Mouse (Mus musculus): Measurements from ENCODE around the gene Rxfp1. TPM values are rescaled to one million over a fixed set of nuclear protein-coding genes. Genes with fewer than 3 reads are reported as not detected.

The Rxfp1 gene
- polyA plus RNA-seq, 1 experiment from 2014 or later: 6.8 TPM

- no peak for ATAC-seq (ENCODE audit: insufficient number of reproducible peaks, low FRiP score)
- WGBS: 84% methylated on average over 16 of the region's 16 CpGs
These were observed 65.5 kb downstream of the Rxfp1 start for GRCm38 (mm10) chr3:79672188-79672587.

GRCm38 (mm10) chr3:79670556-79670955 lies 67.1 kb downstream of the Rxfp1 start:
- Histone ChIP-seq H3K4me2 (no peak overlapping the region), H3K9me3 (replicated peaks) (peaks cover 4% of the 10 kb centered on the region), H3K4me3 (no peak overlapping the region), H3K27me3 (replicated peaks) (no peaks in the 10 kb centered on the region), H3K27ac (ENCODE audit: poor library complexity, severe bottlenecking) (no peak overlapping the region), H3K9ac (no peak overlapping the region), H3K4me1 (replicated peaks) (no peaks in the 10 kb centered on the region), H3K36me3 (0 out of 2 replicates have a peak, but pooled peaks cover 2% of the 10 kb centered on the region)
- no peak for ATAC-seq (ENCODE audit: insufficient number of reproducible peaks, low FRiP score)
- WGBS: 77% methylated on average over 7 of the region's 7 CpGs

More at GRCm38 (mm10) chr3:79672188-79672587, 65.5 kb downstream of the Rxfp1 start:
- Histone ChIP-seq H3K4me3 (no peak overlapping the region), H3K4me2 (no peak overlapping the region), H3K27me3 (replicated peaks) (no peaks in the 10 kb centered on the region), H3K4me1 (replicated peaks) (no peaks in the 10 kb centered on the region), H3K36me3 (0 out of 2 replicates have a peak, but pooled peaks cover 2% of the 10 kb centered on the region), H3K9ac (no peak overlapping the region), H3K9me3 (replicated peaks) (peaks cover 4% of the 10 kb centered on the region), H3K27ac (ENCODE audit: poor library complexity, severe bottlenecking) (no peak overlapping the region)

- H3K9ac ChIP-seq: no peak overlapping the region
- 39% methylated on average over 9 of the region's 9 CpGs for WGBS
- no peak overlapping the region for H3K27ac ChIP-seq (ENCODE audit: poor library complexity, severe bottlenecking)
- no peaks in the 10 kb centered on the region for H3K27me3 ChIP-seq (replicated peaks)
- H3K36me3 ChIP-seq: no peaks in the 10 kb centered on the region
- H3K9me3 ChIP-seq (replicated peaks): no peaks in the 10 kb centered on the region
- no peaks in the 10 kb centered on the region for H3K4me1 ChIP-seq (replicated peaks)
- H3K4me2 ChIP-seq: no peak overlapping the region
- H3K4me3 ChIP-seq: no peak overlapping the region
- no peak for ATAC-seq (ENCODE audit: insufficient number of reproducible peaks, low FRiP score)
These were observed 72.8 kb downstream of the Rxfp1 start for GRCm38 (mm10) chr3:79664787-79665408.

DNA sequence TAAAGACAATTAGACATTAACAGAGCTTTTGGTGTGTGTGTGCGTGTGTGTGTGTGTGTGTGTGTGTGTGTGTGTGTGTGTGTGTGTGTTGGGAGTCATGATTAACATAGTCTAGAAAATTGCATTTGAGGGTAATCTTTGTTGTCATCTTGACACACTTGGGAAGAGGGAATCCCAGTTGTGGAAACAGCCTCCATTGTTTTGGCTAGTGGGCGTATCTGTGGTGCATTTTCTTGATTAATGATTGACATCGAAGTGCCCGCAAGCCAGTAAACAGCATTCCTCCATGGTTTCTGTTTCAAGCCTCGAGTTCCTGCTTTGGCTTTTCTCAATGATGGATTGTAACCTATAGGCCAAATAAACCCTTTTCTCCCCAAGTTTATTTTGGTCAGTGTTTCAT lies 81.0 kb downstream of the Rxfp1 start:
- H3K9ac ChIP-seq: no peak overlapping the region
- H3K9me3 ChIP-seq (replicated peaks): no peaks in the 10 kb centered on the region
- no peak overlapping the region for H3K4me3 ChIP-seq
- H3K36me3 ChIP-seq: no peaks in the 10 kb centered on the region
- H3K27ac ChIP-seq (ENCODE audit: poor library complexity, severe bottlenecking): no peak overlapping the region
- ATAC-seq (ENCODE audit: insufficient number of reproducible peaks, low FRiP score): no peak
- H3K27me3 ChIP-seq (replicated peaks): no peaks in the 10 kb centered on the region
- no peak overlapping the region for H3K4me2 ChIP-seq
- no peaks in the 10 kb centered on the region for H3K4me1 ChIP-seq (replicated peaks)
- 70% methylated on average over 5 of the region's 5 CpGs for WGBS

- 88% methylated on average over 6 of the region's 6 CpGs for WGBS
- Histone ChIP-seq H3K9ac (no peak overlapping the region), H3K36me3 (no peaks in the 10 kb centered on the region), H3K4me3 (no peak overlapping the region), H3K27ac (ENCODE audit: poor library complexity, severe bottlenecking) (no peak overlapping the region), H3K4me2 (no peak overlapping the region), H3K27me3 (replicated peaks) (no peaks in the 10 kb centered on the region), H3K4me1 (replicated peaks) (no peaks in the 10 kb centered on the region), H3K9me3 (replicated peaks) (no peaks in the 10 kb centered on the region)
- no peak for ATAC-seq (ENCODE audit: insufficient number of reproducible peaks, low FRiP score)
These were observed 85.6 kb downstream of the Rxfp1 start for GRCm38 (mm10) chr3:79652129-79652528.

- Histone ChIP-seq H3K4me3 (peak within 1 kb of the TSS; percentile 73), H3K9ac (peak within 1 kb of the TSS; percentile 84), H3K4me2 (peak within 1 kb of the TSS; percentile 89), H3K9me3 (replicated peaks) (no peaks in the 10 kb centered on the region), H3K27ac (ENCODE audit: poor library complexity, severe bottlenecking) (peak within 1 kb of the TSS; percentile 89), H3K4me1 (replicated peaks) (peaks cover 5% of the 10 kb centered on the region; the same call in 1 of the 2 replicates), H3K27me3 (replicated peaks) (no peaks in the 10 kb centered on the region), H3K36me3 (peaks cover 23% of the 10 kb centered on the region)
- WGBS: 0% methylated on average over 11 of the region's 11 CpGs
- peak; percentile 44 for ATAC-seq (ENCODE audit: insufficient number of reproducible peaks, low FRiP score)
These were observed 108.3 kb downstream of the Rxfp1 start, which contains the start of gene Etfdh for GRCm38 (mm10) chr3:79629416-79629730. Gene Etfdh, minus strand, starts transcription at chr3:79629500.

DNA sequence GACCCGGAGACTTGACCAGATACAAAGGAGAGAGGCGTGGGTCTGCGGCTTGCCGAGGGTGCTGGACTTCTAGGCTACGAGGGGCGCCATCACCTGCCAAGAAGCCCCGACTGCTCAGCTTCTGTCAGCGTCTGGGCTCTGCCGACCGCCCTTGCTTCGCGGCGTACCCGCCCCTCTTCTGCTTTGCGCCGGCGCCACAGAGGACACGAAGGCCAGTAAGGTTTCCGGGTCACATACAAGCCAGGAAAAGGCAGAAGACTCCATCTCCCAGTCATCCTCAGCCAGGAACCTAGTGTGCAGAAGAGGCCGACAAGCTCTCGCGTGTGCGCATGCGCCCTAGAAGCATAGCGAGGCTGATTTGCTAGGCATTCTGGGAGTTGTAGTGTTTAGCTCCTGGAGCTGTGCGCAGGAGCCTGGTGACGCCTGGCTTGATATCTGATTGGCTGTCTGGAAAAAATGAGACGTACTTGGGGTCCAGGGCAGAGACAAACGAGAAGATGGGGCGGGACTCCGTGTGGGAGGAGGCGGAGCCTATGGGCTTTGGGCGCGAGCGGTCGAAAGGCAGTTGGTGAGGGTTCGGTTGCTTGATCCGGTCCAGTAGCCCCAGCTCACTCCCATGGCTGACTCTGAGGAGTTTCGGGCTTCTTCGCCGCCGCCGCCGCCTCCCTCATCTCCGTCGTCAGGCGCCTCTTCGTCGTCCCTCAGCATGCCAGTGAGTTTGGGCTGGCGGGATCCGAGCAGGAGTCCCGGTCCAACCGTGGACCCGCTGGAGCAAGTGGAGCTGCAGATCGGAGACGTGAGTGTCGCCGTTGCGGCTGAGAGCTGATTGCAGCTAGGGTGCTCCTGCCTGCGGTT lies 108.9 kb downstream of the Rxfp1 start, which contains the start of gene 4930579G24Rik:
Gene 4930579G24Rik (plus strand): TSS at position 519 of the 855 bp plus-strand sequence.
- Histone ChIP-seq H3K27me3 (replicated peaks) (no peaks in the 10 kb centered on the region), H3K4me3 (peak within 1 kb of the TSS; percentile 73), H3K27ac (ENCODE audit: poor library complexity, severe bottlenecking) (peak within 1 kb of the TSS; percentile 89), H3K9me3 (replicated peaks) (no peaks in the 10 kb centered on the region), H3K4me1 (replicated peaks) (peaks cover 5% of the 10 kb centered on the region; the same call in 1 of the 2 replicates), H3K4me2 (peak within 1 kb of the TSS; percentile 89), H3K36me3 (peaks cover 21% of the 10 kb centered on the region), H3K9ac (peak within 1 kb of the TSS; percentile 84)
- ATAC-seq (ENCODE audit: insufficient number of reproducible peaks, low FRiP score): peak; percentile 99
- WGBS: under 1% methylated on average over 59 of the region's 60 CpGs

GRCm38 (mm10) chr3:79628182-79628560 lies 109.5 kb downstream of the Rxfp1 start:
- ATAC-seq (ENCODE audit: insufficient number of reproducible peaks, low FRiP score): no peak; the same call in 1 of the 2 replicates
- H3K9ac ChIP-seq: peak overlapping the region; percentile 79
- H3K4me1 ChIP-seq (replicated peaks): peaks cover 5% of the 10 kb centered on the region; the same call in 1 of the 2 replicates
- peaks cover 16% of the 10 kb centered on the region for H3K36me3 ChIP-seq
- WGBS: under 1% methylated on average over 9 of the region's 9 CpGs
- H3K27me3 ChIP-seq (replicated peaks): no peaks in the 10 kb centered on the region
- no peaks in the 10 kb centered on the region for H3K9me3 ChIP-seq (replicated peaks)
- peak overlapping the region; percentile 89 for H3K27ac ChIP-seq (ENCODE audit: poor library complexity, severe bottlenecking)
- H3K4me2 ChIP-seq: peak overlapping the region; percentile 89
- peak overlapping the region; percentile 73 for H3K4me3 ChIP-seq

GRCm38 (mm10) chr3:79627484-79628181 lies 110.0 kb downstream of the Rxfp1 start:
- H3K27ac ChIP-seq (ENCODE audit: poor library complexity, severe bottlenecking): peak overlapping the region; percentile 89
- peak overlapping the region; percentile 79 for H3K9ac ChIP-seq
- peaks cover 5% of the 10 kb centered on the region; the same call in 1 of the 2 replicates for H3K4me1 ChIP-seq (replicated peaks)
- peaks cover 15% of the 10 kb centered on the region for H3K36me3 ChIP-seq
- peak overlapping the region; percentile 89 for H3K4me2 ChIP-seq
- peak overlapping the region; percentile 73 for H3K4me3 ChIP-seq
- ATAC-seq (ENCODE audit: insufficient number of reproducible peaks, low FRiP score): no peak
- no peaks in the 10 kb centered on the region for H3K9me3 ChIP-seq (replicated peaks)
- no peaks in the 10 kb centered on the region for H3K27me3 ChIP-seq (replicated peaks)
- WGBS: 26% methylated on average over 10 of the region's 10 CpGs

GRCm38 (mm10) chr3:79609886-79610285 lies 127.8 kb downstream of the Rxfp1 start:
- Histone ChIP-seq H3K27me3 (replicated peaks) (no peaks in the 10 kb centered on the region), H3K27ac (ENCODE audit: poor library complexity, severe bottlenecking) (no peak overlapping the region), H3K9me3 (replicated peaks) (no peaks in the 10 kb centered on the region; the same call in 1 of the 2 replicates), H3K4me3 (no peak overlapping the region), H3K4me2 (no peak overlapping the region), H3K9ac (no peak overlapping the region), H3K4me1 (replicated peaks) (no peaks in the 10 kb centered on the region), H3K36me3 (peaks cover 62% of the 10 kb centered on the region)
- ATAC-seq (ENCODE audit: insufficient number of reproducible peaks, low FRiP score): no peak
- WGBS: 92% methylated on average over 2 of the region's 2 CpGs

DNA sequence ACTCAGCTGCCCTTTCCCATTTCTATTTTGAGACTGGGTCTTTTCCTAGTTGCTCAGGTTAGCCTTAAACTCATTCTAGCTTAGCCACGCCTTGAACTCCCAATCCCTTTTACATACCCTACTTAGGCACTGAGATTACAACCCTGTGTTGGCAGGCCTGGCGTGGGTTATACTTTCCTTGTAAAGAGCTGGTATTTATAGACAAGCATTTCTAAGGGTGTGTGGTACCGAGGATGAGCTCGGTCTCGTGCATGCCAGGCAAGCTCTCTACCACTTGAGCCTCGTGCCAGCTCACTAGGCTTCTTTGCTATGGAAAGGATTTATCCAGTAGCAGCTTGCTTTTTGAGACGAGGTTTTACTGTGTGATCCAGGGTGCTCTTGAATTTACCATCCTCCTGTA lies 142.2 kb downstream of the Rxfp1 start:
- Histone ChIP-seq H3K4me1 (replicated peaks) (peaks cover 10% of the 10 kb centered on the region), H3K4me3 (no peak overlapping the region), H3K9me3 (replicated peaks) (no peaks in the 10 kb centered on the region), H3K4me2 (no peak overlapping the region), H3K27ac (ENCODE audit: poor library complexity, severe bottlenecking) (no peak overlapping the region), H3K9ac (no peak overlapping the region), H3K27me3 (replicated peaks) (no peaks in the 10 kb centered on the region), H3K36me3 (peaks cover 56% of the 10 kb centered on the region)
- no peak for ATAC-seq (ENCODE audit: insufficient number of reproducible peaks, low FRiP score)
- WGBS: 86% methylated on average over 7 of the region's 7 CpGs

Data from heart, embryonic 12.5 days (tissue).